Mouse (Mus musculus) heart, adult 2 months (tissue): Measurements from ENCODE around the gene Gm42742. TPM values are rescaled to one million over a fixed set of nuclear protein-coding genes. Genes with fewer than 3 reads are reported as not detected.

ENCODE experiments used
- DNase-seq, 2 experiments: peaks; one replicate each; pipeline ENCODE4 v3.0.0; 2021
- H3K27ac ChIP-seq: fragments of 200-600 bp; 2 replicates; pipeline ENCODE4 v1.8.1; 2022
- H3K27me3 ChIP-seq: fragments of 200-500 bp; 2 replicates; pipeline ENCODE4 v1.6.1; 2012; ENCODE audit warnings: mild to moderate bottlenecking, low read length, inconsistent platforms, mixed read lengths; ENCODE audit not compliant: control insufficient read depth, insufficient read depth
- H3K36me3 ChIP-seq: fragments of 200-500 bp; 2 replicates; pipeline ENCODE4 v1.6.1; 2012; ENCODE audit warnings: low read length, inconsistent platforms; ENCODE audit not compliant: control insufficient read depth, insufficient read depth
- H3K4me1 ChIP-seq: fragments of 200-500 bp; 2 replicates; pipeline ENCODE4 v1.6.1; 2011; ENCODE audit warnings: low read length; ENCODE audit not compliant: control insufficient read depth, insufficient read depth
- H3K4me3 ChIP-seq: fragments of 200-600 bp; 2 replicates; pipeline ENCODE4 v1.8.1; 2022
- H3K79me2 ChIP-seq: fragments of 200-500 bp; replicated peaks from 2 replicates; pipeline ENCODE4 v1.6.1; 2012; ENCODE audit warnings: mild to moderate bottlenecking, inconsistent platforms, low read length, moderate library complexity, mixed read lengths; ENCODE audit not compliant: control insufficient read depth, insufficient read depth
- H3K9ac ChIP-seq: fragments of 200-500 bp; 2 replicates; pipeline ENCODE4 v1.6.1; 2012; ENCODE audit warnings: low read depth, mild to moderate bottlenecking, control low read depth, inconsistent platforms, low read length, mixed read lengths
- CTCF ChIP-seq: fragments of 200-600 bp; IDR thresholded peaks from 2 replicates; pipeline ENCODE4 v1.8.1; 2022; ENCODE audit warnings: antibody characterized with exemption, mild to moderate bottlenecking, moderate library complexity
- EP300 ChIP-seq: fragments of 200-500 bp; IDR thresholded peaks from 2 replicates; pipeline ENCODE4 v1.6.1; 2011; ENCODE audit warnings: low read depth, low read length, control low read depth; ENCODE audit not compliant: insufficient read depth
- POLR2A ChIP-seq: fragments of 200-500 bp; IDR thresholded peaks from 2 replicates; pipeline ENCODE4 v1.6.1; 2011; ENCODE audit warnings: mild to moderate bottlenecking, low read depth, low read length, control low read depth; ENCODE audit not compliant: insufficient read depth
- WGBS: fragments of 180-500 bp; shearing (Covaris S2); methylation state at CpG from one replicate; pipeline ENCODE4 v1.1.7; 2018; 5-methylcytosine and 5-hydroxymethylcytosine counted together
- intact Hi-C: fragments of 180-260 bp; cut with DNase I; formaldehyde crosslinking; loops from one replicate; pipeline ENCODE4 v1.15.1; 2025
- polyA plus RNA-seq: library from polyadenylated mRNA; depleted of rRNA; stranded (reverse); fragments of >200 nt; gene quantifications from 2 replicates; pipeline ENCODE4 v1.2.3, GENCODE M21; 2012
- total RNA-seq, 2 experiments: library from RNA; stranded (reverse); gene quantifications; 2 replicates each; pipeline ENCODE4 v1.2.3; 2021

Gene Gm42742
- total and polyA plus RNA-seq, 3 experiments = 15.9 to 25.8 (median 21.7) TPM

DNA sequence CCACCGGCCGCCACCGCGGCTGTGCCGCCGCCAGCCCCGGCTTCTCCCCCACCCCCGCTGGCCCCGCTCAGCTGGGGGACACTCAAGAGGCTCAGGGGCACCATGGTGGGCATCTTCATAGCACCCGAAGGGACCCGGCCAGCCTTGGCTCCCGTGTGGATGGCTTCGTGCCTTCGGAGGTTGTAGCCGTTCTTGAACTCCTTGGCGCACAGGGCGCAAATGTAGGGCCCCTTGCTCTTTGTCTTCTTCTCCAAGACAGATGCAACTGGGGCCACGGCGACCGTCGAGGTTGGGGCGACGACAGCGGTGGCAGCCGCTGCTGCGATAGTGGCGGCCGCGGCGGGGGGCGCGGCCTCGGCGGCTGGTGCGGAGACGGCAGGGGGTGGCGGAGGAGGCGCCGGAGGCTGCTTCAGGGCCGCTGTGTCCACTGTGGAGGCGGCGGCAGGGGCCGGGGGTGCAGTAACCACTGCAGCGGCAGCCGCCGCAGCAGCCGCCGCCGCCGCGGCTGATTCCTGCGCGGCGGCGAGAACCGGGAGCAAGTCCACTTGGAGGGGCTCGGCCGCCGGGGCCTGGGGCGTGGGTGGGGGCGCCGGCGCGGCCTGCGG lies 4.8 kb upstream of the Gm42742 start:
- Histone ChIP-seq H3K27ac (peak overlapping the region; percentile 92), H3K36me3 (peaks cover 3% of the 10 kb centered on the region; the same call in 1 of the 2 replicates), H3K27me3 (no peaks in the 10 kb centered on the region), H3K79me2 (no peaks in the 10 kb centered on the region), H3K4me1 (peaks cover 10% of the 10 kb centered on the region), H3K9ac (peak overlapping the region; percentile 98), H3K4me3 (peak overlapping the region; percentile 56)
- intact Hi-C loops = loop anchor here (1.0 to 5.0 kb wide), 3 partner anchors 8 to 143 kb away; partner anchors contain the start of genes Pagr1a and Taok2
- under 1% methylated on average over 57 of the region's 65 CpGs for WGBS
- TF ChIP-seq CTCF (no peak), POLR2A (no peak), EP300 (no peak)
- peak; percentile 69 to 71 for DNase-seq

DNA sequence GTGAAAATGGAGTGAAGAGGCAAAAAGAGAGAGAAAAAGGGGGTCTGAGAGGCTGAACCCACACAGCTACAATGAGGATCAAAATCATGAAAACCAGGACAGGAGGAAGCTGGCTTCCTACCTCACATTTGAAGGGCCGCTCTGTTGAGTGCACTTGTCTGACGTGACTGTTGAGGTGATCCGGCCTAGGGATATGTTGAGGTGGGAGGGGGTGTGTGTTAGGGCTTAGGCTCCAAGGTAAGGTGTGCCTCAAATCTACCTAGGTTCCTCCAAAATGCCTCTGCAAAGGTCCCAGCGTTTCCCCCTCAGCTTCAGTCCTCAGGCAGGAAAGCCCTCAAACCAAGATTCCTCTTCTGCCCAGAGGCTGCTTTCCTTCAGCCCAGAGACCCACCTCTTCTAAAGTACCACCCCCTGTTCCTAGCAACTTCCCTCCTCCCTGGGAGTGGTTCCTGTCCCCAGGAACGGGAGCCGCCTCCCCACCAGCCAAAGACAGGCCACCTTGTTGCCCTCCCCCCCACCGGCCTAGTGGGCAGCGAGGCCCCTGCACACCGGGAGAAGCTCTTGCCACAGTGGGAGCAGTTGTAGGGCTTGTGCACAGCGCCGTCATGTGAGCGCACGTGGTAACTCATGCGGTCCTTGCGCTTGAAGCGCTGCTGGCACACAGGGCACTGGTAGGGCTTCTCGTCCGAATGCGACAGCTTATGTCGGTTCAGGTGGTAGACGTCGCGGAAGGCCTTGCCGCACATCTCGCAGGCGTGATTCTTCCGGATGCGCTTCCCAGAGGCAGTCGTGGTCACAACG lies 4.1 kb upstream of the Gm42742 start:
- 6% methylated on average over 30 of the region's 30 CpGs for WGBS

DNA sequence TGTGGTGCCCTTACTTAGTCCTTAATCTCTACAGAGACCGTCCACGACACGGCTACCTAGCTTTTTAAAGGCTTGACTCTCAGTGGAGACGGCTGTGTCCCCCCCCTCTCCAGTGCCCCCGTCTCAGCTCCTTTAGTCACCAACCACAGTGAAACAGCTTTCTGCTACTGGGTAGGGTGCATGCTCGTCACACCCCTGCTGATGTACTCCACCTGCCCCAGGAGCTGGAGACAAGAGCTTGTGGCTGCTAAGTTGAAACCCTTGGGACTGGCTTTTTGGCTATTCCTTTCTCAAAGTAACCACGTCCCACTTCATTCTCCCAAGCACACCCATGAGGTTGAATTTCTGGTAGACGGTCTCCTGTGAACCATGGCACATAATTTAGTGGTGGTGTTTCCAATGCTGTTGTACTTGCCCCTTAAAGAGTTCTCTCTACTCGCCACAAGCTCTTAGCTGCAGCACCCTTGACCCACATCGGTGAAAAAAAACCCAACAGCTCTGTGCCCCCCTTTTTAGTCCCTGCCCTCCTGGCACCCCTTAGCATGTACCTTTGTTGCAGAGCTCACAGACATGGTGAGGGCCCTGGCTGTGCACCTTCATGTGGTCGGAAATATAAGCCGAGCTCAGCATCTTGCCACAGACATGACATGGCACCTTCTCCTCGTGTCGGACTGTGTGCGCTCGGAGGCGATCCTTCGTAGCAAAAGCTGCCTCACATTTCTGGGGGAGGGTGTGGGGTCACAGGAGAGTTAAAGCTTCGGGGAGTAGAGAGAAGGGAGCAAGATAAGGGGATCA lies 3.2 kb upstream of the Gm42742 start:
- 46% methylated on average over 19 of the region's 19 CpGs for WGBS
- 0 out of 2 replicates have a peak, but pooled peaks have one; percentile 9 for TF ChIP-seq POLR2A
- no peak for TF ChIP-seq EP300
- no peak for TF ChIP-seq CTCF
- no peaks in the 10 kb centered on the region for H3K79me2 ChIP-seq
- H3K27ac ChIP-seq = peak overlapping the region; percentile 92
- no peaks in the 10 kb centered on the region for H3K27me3 ChIP-seq
- H3K36me3 ChIP-seq = peaks cover 3% of the 10 kb centered on the region; the same call in 1 of the 2 replicates
- no peak overlapping the region for H3K4me3 ChIP-seq
- intact Hi-C loops = no loop called here
- H3K4me1 ChIP-seq = peaks cover 10% of the 10 kb centered on the region
- peak in 1 of 2 experiments; percentile 15 for DNase-seq
- 0 out of 2 replicates have a peak overlapping the region, but pooled peaks have one; percentile 1 for H3K9ac ChIP-seq

More for the DNA sequence above, 4.1 kb upstream of the Gm42742 start:
- TF ChIP-seq EP300 (peak; percentile 86), POLR2A (peak; percentile 71), CTCF (peak; percentile 68)
- Histone ChIP-seq H3K36me3 (peaks cover 3% of the 10 kb centered on the region; the same call in 1 of the 2 replicates), H3K27ac (peak overlapping the region; percentile 92), H3K79me2 (no peaks in the 10 kb centered on the region), H3K9ac (peak overlapping the region; percentile 98), H3K4me1 (peaks cover 10% of the 10 kb centered on the region), H3K4me3 (peak overlapping the region; percentile 56), H3K27me3 (no peaks in the 10 kb centered on the region)
- peak; percentile 83 to 87 for DNase-seq
- intact Hi-C loops = loop anchor here (1.0 to 5.0 kb wide), 3 partner anchors 8 to 143 kb away; partner anchors contain the start of genes Pagr1a and Taok2

DNA sequence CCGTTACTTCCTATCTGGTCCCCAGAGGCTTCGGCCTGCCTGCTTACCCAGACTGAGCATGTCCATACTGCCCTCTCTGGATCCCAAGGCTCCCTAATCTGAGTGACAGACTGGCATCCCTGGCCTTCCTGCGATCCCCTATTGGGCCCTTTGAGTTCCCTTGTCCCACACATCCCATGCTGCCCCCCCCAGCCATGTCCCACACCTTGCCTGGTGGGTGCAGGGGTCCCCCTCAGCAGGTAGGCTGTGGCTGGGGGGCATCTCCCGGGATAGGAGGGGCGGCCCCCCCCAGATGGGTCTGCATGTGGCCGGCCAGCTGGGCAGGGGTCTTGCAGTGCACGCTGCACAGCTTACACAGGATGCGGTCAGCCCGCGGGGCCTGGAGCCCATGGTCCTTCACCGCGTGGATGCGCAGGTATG lies 2.4 kb upstream of the Gm42742 start:
- Histone ChIP-seq H3K36me3 (peaks cover 3% of the 10 kb centered on the region; the same call in 1 of the 2 replicates), H3K27ac (no peak overlapping the region), H3K27me3 (no peaks in the 10 kb centered on the region), H3K4me1 (peaks cover 10% of the 10 kb centered on the region), H3K79me2 (no peaks in the 10 kb centered on the region), H3K9ac (peak overlapping the region; percentile 4; the same call in 1 of the 2 replicates), H3K4me3 (no peak overlapping the region)
- 73% methylated on average over 13 of the region's 13 CpGs for WGBS
- peak in 1 of 2 experiments; percentile 22 for DNase-seq
- intact Hi-C loops = no loop called here
- TF ChIP-seq EP300 (no peak), POLR2A (no peak)

DNA sequence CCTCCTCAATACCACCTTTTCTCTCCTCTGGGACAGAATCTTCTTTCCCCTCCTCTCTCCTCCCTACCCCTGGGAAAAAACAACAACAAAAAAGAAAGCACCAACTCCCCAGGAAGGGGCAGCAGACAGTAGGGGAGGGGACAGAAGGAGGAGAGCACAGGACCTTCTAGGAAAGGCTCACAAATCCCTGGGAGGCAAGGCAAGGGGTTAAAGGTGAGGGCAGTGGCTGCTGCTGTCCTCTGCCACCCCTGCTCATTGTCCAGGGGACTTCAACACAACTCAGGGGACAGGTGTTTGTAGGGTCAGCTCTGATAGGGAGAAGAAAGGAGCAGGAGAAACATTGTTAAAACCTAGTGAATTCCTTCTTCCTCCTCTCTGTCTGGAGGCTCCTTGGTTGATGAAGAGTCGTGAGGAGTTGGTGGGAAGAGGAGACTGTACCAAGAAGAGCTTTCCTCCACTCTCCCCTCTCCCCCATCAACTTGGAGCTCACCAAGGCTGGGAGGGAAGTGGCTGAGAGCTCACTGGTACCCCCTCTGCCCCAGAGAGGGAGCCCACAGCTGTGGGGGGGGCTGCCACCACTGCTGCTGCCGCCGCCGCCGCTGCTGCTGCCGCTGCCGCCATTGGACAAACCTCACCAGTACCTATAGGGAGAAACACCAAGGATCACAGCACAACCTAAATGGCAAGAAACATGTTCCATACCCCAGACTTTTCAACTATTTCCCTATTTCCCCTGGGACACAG lies 1.8 kb upstream of the Gm42742 start:
- Histone ChIP-seq H3K4me3 (no peak overlapping the region), H3K79me2 (no peaks in the 10 kb centered on the region), H3K36me3 (peaks cover 3% of the 10 kb centered on the region; the same call in 1 of the 2 replicates), H3K27me3 (no peaks in the 10 kb centered on the region), H3K27ac (no peak overlapping the region), H3K4me1 (peaks cover 7% of the 10 kb centered on the region), H3K9ac (no peak overlapping the region)
- 81% methylated on average over 7 of the region's 7 CpGs for WGBS
- DNase-seq = no peak
- intact Hi-C loops = no loop called here
- no peak for TF ChIP-seq CTCF
- TF ChIP-seq EP300 = no peak
- no peak for TF ChIP-seq POLR2A
